Mouse (Mus musculus) macrophage (primary cell): ENCODE data around the gene Lpo. TPM values are rescaled to one million over a fixed set of nuclear protein-coding genes. Genes with fewer than 3 reads are reported as not detected.

ENCODE experiments used
- H3K27ac ChIP-seq: fragments of 350-480 bp; formaldehyde crosslinking; 2 replicates; pipeline ENCODE4 v1.9.0; 2021
- H3K36me3 ChIP-seq: fragments of 350-480 bp; formaldehyde crosslinking; 2 replicates; pipeline ENCODE4 v1.9.0; 2021; ENCODE audit errors: inconsistent target
- H3K4me3 ChIP-seq: fragments of 350-480 bp; formaldehyde crosslinking; 2 replicates; pipeline ENCODE4 v1.9.0; 2021; ENCODE audit errors: inconsistent target
- H3K79me2 ChIP-seq: fragments of 350-480 bp; formaldehyde crosslinking; 2 replicates; pipeline ENCODE4 v1.9.0; 2021; ENCODE audit errors: inconsistent target
- WGBS: methylation state at CpG from one replicate; pipeline ENCODE4 v1.1.7; 2026; ENCODE audit warnings: inconsistent platforms; ENCODE audit not compliant: missing documents; 5-methylcytosine and 5-hydroxymethylcytosine counted together
- polyA plus RNA-seq: library from polyadenylated mRNA; stranded (reverse); fragments of 250-400 nt; gene quantifications from 3 replicates; pipeline ENCODE4 v1.2.4, GENCODE M21; 2018; ENCODE audit warnings: inconsistent platforms

The Lpo gene
- polyA plus RNA-seq, 1 experiment from 2014 or later, result not detected

DNA sequence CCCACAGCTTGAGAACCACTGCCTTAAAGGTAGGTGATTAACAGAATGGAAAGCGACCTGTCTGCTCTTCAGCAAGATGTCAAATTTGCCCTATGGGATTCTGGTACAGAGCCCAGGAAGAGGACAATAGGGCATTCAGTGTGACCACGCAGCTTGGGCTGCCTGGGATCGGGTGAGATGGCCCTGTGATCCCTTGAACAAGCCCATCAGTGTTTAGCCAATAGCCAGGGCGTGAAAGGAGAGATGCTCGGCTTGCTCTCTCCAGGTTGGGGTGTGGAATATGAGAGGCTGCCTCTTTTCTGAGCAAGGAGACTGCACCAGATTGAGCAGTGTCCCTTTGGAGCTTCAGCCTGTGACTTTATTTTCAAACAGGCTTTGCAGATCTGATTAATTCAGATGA is 6.6 kb downstream of the Lpo start:
- WGBS, result 90% methylated on average over 5 of the region's 5 CpGs
- Histone ChIP-seq H3K27ac (no peak overlapping the region), H3K36me3 (no peaks in the 10 kb centered on the region), H3K79me2 (no peaks in the 10 kb centered on the region), H3K4me3 (no peak overlapping the region)

DNA sequence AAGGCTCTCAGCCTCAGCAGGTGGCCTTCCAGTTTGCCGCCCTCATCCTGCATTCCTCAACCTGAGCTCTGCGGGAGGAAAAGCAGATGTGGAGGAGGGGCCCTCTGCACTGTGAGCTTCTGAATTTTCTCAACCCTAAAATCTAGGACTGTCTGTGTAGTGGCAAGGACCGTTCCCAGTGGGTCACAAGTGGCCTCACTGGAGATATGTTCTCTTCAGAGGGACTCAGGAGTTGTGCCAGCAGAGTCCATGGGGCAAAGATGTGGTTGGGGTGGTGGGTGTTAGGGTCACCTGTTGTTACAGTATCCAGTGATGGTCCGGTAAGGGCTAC is 10.7 kb downstream of the Lpo start:
- WGBS, result 39% methylated on average over 4 of the region's 4 CpGs
- Histone ChIP-seq H3K27ac (no peak overlapping the region), H3K79me2 (no peaks in the 10 kb centered on the region), H3K4me3 (no peak overlapping the region; the same call in 1 of the 2 replicates), H3K36me3 (no peaks in the 10 kb centered on the region)

GRCm38 (mm10) chr11:87816707-87817442 is 11.2 kb downstream of the Lpo start:
- WGBS, result 6% methylated on average over 31 of the region's 31 CpGs
- Histone ChIP-seq H3K36me3 (no peaks in the 10 kb centered on the region), H3K79me2 (no peaks in the 10 kb centered on the region), H3K4me3 (no peak overlapping the region; the same call in 1 of the 2 replicates), H3K27ac (no peak overlapping the region)

- Histone ChIP-seq H3K36me3 (no peaks in the 10 kb centered on the region), H3K79me2 (no peaks in the 10 kb centered on the region), H3K4me3 (no peak overlapping the region), H3K27ac (no peak overlapping the region)
- WGBS, result 72% methylated on average over 8 of the region's 8 CpGs
Observed at GRCm38 (mm10) chr11:87814831-87815230, 13.3 kb downstream of the Lpo start.

DNA sequence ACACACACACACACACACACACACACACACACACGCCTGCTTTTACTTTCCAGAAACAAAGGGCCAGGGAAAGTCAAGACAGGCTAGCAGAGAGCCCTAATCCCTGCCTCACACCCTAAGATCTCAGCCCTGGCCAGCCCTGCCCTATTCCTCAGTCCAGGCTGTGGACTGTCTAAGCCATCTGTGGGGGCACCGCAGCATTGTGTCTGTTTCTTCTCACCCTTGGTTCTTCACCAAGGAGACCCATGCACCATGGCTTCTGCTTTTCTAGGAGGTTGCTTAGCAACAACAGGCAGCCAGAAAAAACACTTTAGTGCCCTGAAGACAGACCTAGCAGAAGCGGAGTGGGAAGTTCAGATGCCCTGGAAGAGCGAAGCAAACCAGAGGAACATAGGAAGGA is 16.7 kb downstream of the Lpo start:
- no peak overlapping the region for H3K4me3 ChIP-seq
- H3K36me3 ChIP-seq, result no peaks in the 10 kb centered on the region
- no peaks in the 10 kb centered on the region for H3K79me2 ChIP-seq
- no peak overlapping the region for H3K27ac ChIP-seq
- WGBS, result 4% methylated on average over 3 of the region's 4 CpGs

DNA sequence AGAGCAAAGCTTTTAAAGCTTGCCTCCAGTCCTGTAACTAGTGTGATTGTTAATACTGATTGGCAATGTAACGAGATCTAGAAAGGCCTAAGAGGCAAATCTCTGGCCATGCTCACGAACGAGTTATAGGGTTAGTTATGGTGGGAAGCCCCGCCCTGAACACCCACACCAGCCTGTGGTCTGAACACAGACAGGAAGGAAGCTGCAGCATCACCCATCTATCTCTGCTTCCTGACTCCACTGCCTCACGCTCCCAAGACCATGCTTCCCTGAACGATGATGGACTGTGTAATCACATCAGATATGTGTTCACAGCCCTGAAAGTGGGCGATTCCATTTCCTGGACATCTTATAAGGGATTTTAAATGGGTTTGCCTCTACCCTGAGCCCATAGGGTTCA is 19.9 kb downstream of the Lpo start:
- Histone ChIP-seq H3K79me2 (no peaks in the 10 kb centered on the region), H3K36me3 (no peaks in the 10 kb centered on the region), H3K4me3 (no peak overlapping the region), H3K27ac (no peak overlapping the region)
- WGBS, result 20% methylated on average over 7 of the region's 7 CpGs

DNA sequence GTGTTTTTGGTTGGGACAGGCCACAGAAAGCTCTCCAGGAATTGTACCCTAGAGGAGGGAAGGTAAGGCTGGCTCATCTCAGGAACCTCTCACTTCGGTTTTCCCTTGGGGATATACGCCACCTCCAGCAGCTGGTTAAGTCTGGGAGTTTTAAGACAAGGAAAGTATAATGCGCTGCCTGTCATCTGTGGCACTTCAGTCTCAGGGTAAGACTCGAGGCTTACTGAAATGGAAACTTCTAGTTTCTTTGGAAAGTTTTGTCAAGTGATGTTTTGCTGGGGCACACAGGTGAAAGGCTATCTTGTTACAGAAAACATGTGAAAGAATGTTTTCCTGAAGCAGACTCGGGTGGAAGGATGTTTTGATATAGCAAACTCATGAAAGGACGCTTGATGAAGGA is 20.7 kb downstream of the Lpo start:
- Histone ChIP-seq H3K27ac (no peak overlapping the region), H3K36me3 (no peaks in the 10 kb centered on the region), H3K79me2 (no peaks in the 10 kb centered on the region), H3K4me3 (no peak overlapping the region)
- 96% methylated on average over 5 of the region's 6 CpGs for WGBS

DNA sequence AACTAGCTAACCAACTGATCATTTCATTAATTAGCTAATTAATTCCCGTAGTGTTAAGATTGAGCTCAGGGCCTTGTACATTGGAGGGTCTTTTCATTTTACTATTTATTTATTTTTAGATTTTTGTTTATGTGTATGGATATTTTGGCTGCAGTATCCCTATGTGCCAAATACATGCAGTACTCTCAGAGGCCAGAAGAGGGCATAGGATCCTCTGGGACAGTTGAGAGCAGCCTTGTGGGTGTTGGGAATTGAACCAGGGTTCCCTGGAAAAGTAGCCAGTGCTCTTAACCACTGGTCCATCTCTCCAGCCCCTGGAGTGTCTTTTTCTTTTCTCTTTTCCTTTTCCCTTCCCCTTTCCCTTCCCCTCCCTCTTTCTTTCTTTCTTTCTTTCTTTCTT is 22.6 kb downstream of the Lpo start:
- Histone ChIP-seq H3K79me2 (no peaks in the 10 kb centered on the region), H3K36me3 (no peaks in the 10 kb centered on the region), H3K27ac (no peak overlapping the region), H3K4me3 (no peak overlapping the region)
- 69% methylated on average over 1 of the region's 1 CpGs for WGBS

- no peak overlapping the region for H3K27ac ChIP-seq
- H3K79me2 ChIP-seq, result no peaks in the 10 kb centered on the region
- 78% methylated on average over 14 of the region's 14 CpGs for WGBS
- no peak overlapping the region for H3K4me3 ChIP-seq
- H3K36me3 ChIP-seq, result no peaks in the 10 kb centered on the region
Observed at GRCm38 (mm10) chr11:87802621-87803020, 25.5 kb downstream of the Lpo start.

- H3K36me3 ChIP-seq, result no peaks in the 10 kb centered on the region
- no peaks in the 10 kb centered on the region for H3K79me2 ChIP-seq
- WGBS, result 70% methylated on average over 22 of the region's 22 CpGs
- H3K27ac ChIP-seq, result no peak overlapping the region
- no peak overlapping the region for H3K4me3 ChIP-seq
Observed at GRCm38 (mm10) chr11:87801711-87802275, 26.3 kb downstream of the Lpo start.

GRCm38 (mm10) chr11:87793460-87793859 is 34.6 kb downstream of the Lpo start, which contains the start of gene Mpo:
Gene Mpo (plus strand): TSS chr11:87793581.
- H3K36me3 ChIP-seq, result no peaks in the 10 kb centered on the region
- H3K4me3 ChIP-seq, result no peak within 1 kb of the TSS
- H3K27ac ChIP-seq, result no peak within 1 kb of the TSS
- 33% methylated on average over 3 of the region's 3 CpGs for WGBS
- no peaks in the 10 kb centered on the region for H3K79me2 ChIP-seq

DNA sequence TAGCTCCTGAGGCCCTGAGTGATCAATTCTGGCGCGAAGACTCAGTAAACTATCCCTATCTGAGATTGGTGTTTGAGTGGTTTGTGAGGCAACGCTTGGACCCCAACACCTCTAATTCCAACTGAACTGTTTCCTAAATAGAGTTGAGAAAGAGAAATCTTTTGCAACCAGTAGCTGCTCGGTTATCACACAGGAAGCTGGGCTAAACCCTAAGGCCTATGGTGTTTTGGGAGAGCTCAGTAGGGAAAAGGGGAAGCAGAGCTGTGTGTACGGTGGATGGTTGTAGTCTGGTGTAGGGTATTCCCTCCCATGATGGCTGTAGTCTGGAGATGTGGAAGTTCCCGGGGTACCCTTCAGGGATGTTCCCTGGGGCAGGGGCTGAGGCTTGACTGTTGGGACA is 38.0 kb downstream of the Lpo start:
- H3K36me3 ChIP-seq, result no peaks in the 10 kb centered on the region
- H3K4me3 ChIP-seq, result no peak overlapping the region
- WGBS, result 21% methylated on average over 6 of the region's 6 CpGs
- H3K79me2 ChIP-seq, result no peaks in the 10 kb centered on the region
- no peak overlapping the region for H3K27ac ChIP-seq

DNA sequence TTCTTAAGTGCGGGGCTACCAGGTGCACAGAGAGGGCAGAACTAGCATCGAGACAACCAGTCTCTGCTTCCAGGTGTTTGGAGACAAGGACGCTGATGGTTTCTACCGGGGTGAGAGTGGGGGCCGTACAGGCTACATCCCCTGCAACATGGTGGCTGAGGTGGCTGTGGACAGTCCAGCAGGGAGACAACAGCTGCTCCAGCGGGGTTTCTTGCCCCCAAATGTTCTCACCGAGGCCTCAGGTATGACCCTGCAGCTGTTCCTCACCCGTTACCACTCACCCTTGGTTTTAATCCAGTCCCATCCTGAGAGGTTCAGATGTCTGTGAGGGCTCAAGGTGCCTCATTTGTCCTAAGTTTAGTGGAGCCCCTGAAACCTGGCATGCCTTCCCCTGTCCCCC is 48.0 kb downstream of the Lpo start:
- Histone ChIP-seq H3K36me3 (no peaks in the 10 kb centered on the region), H3K79me2 (no peaks in the 10 kb centered on the region), H3K4me3 (no peak overlapping the region), H3K27ac (no peak overlapping the region)
- WGBS, result 94% methylated on average over 8 of the region's 8 CpGs

- no peak overlapping the region for H3K27ac ChIP-seq
- H3K79me2 ChIP-seq, result no peaks in the 10 kb centered on the region
- H3K4me3 ChIP-seq, result no peak overlapping the region
- H3K36me3 ChIP-seq, result no peaks in the 10 kb centered on the region
- WGBS, result 14% methylated on average over 4 of the region's 4 CpGs
Observed at GRCm38 (mm10) chr11:87779392-87779791, 48.7 kb downstream of the Lpo start.

DNA sequence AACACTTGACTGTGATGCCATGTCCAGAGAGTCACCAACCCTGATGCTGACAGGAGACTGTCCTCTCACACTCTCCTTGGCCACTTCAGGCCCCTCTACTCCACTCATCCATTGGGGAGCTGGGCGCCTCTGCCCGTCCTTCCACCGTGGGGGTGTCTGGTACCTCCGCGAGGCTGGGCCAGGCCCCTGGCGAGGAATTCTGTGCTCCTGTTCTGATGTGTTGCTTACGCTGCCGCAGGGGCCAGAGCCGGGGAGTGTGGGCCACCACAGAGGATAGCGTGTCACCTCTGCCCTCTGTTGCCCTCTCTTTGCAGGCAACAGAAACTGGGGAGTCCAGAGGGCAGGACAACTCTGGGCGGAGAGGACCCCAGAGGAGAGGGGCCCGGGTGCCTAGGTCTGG is 49.2 kb downstream of the Lpo start:
- H3K4me3 ChIP-seq, result no peak overlapping the region
- no peaks in the 10 kb centered on the region for H3K36me3 ChIP-seq
- no peaks in the 10 kb centered on the region for H3K79me2 ChIP-seq
- H3K27ac ChIP-seq, result no peak overlapping the region
- WGBS, result 70% methylated on average over 12 of the region's 12 CpGs
